Mouse (Mus musculus): ENCODE results near the gene Vmn2r8.

- TF ChIP-seq CTCF (IDR thresholded peaks at IDR 0.05; ENCODE audit: insufficient read depth, low read length) (no peak), POLR2A (IDR thresholded peaks at IDR 0.05; ENCODE audit: borderline replicate concordance, extremely low read depth, low read depth, low read length) (no peak)
Observed at GRCm38 (mm10) chr5:108741844-108742243, 66.8 kb downstream of the Vmn2r8 start.
